Comparison of ENCODE assay signal across 15 mouse cellular contexts in genomic region chr4:71488059-71488458, GRCm38 (mm10).
"Had no signal": no experiment of that assay in that cellular context is flagged by ENCODE, and none has a peak within 500 bp of the region (broad histone marks: within the 10 kb centered on the region; RNA-seq: fewer than 3 reads in every experiment).

No protein-coding gene starts in this region.

- H3K27ac ChIP-seq: neural tube, embryonic 12.5 days; neural tube, embryonic 13.5 days; neural tube, embryonic 15.5 days; stomach, postnatal 0 days had no signal

- H3K4me2 ChIP-seq: neural tube, embryonic 12.5 days; neural tube, embryonic 13.5 days; neural tube, embryonic 15.5 days; stomach, embryonic 15.5 days had no signal

- DNase-seq: right cerebral cortex, adult 18-20 months; right cerebral cortex, postnatal 14 days; right cerebral cortex, postnatal 25 days; right cerebral cortex, postnatal 4 days; thymus, adult 18-20 months; thymus, adult 2 months; thymus, postnatal 14 days; thymus, postnatal 25 days; thymus, postnatal 36 days; thymus, postnatal 4 days had no signal

- H3K27me3 ChIP-seq: neural tube, embryonic 12.5 days; stomach, embryonic 15.5 days had no signal

- H3K4me3 ChIP-seq: neural tube, embryonic 12.5 days; neural tube, embryonic 13.5 days; neural tube, embryonic 15.5 days; stomach, embryonic 15.5 days had no signal

- H3K36me3 ChIP-seq: neural tube, embryonic 12.5 days; neural tube, embryonic 13.5 days; neural tube, embryonic 15.5 days; stomach, embryonic 15.5 days had no signal

- H3K9ac ChIP-seq: neural tube, embryonic 12.5 days; neural tube, embryonic 13.5 days; neural tube, embryonic 15.5 days; stomach, embryonic 15.5 days had no signal

- H3K4me1 ChIP-seq: stomach, embryonic 15.5 days had no signal

- H3K9me3 ChIP-seq: neural tube, embryonic 12.5 days; neural tube, embryonic 13.5 days; neural tube, embryonic 15.5 days; stomach, embryonic 15.5 days had no signal
